Mouse (Mus musculus) Patski (cell line): ENCODE measurements around the gene Trpm3. TPM values are rescaled to one million over a fixed set of nuclear protein-coding genes. Genes with fewer than 3 reads are reported as not detected.

ENCODE experiments used
- ATAC-seq: fragments of 100-300 bp; one replicate; pipeline ENCODE4 v1.8.0; 2021
- CTCF ChIA-PET: fragments of 350-600 bp; sonication (Branson Sonifier 250); formaldehyde crosslinking; loops from one replicate; lab custom pipeline; 2022; ENCODE audit warnings: inconsistent platforms; lab: Charles Lee
- POLR2A ChIA-PET: fragments of 350-600 bp; sonication (Branson Sonifier 250); formaldehyde crosslinking; loops from one replicate; lab custom pipeline; 2022; ENCODE audit warnings: antibody characterized with exemption, inconsistent platforms; lab: Charles Lee
- DNase-seq: peaks from one replicate; pipeline ENCODE4 v3.0.0-alpha.2; 2011; ENCODE audit warnings: low read depth, low spot score
- H3K27me3 ChIP-seq: fragments of 371-371 bp; one replicate; pipeline ENCODE4 v1.5.1; 2021
- CTCF ChIP-seq: fragments of 100-300 bp; IDR thresholded peaks from one replicate; pipeline ENCODE4 v1.5.1; 2021
- in situ Hi-C: fragments of 300-500 bp; cut with MboI; formaldehyde crosslinking; loops from 3 replicates; pipeline ENCODE4 v1.11.1; 2018; ENCODE audit warnings: low pct_unique_long_range_greater_than_20kb, mixed read lengths
- polyA plus RNA-seq: library from polyadenylated mRNA; unstranded; gene quantifications from one replicate; pipeline ENCODE4 v1.2.3, GENCODE M21; 2021

Gene Trpm3
- polyA plus RNA-seq, 1 experiment from 2014 or later, result 2.0 TPM

- ATAC-seq (peak; percentile 96), DNase-seq (peak; percentile 83)
- CTCF ChIA-PET, result interaction anchor here (4.0 kb wide), 1 partner anchor 11 kb away, joined by 25 read pairs; no protein-coding TSS in a partner anchor
- POLR2A ChIA-PET, result no interaction called here
- in situ Hi-C loops, result loop anchor here (5.0 to 25.0 kb wide), 3 partner anchors 617 to 1093 kb away; partner anchors contain the start of gene Ptar1
- peaks cover 6% of the 10 kb centered on the region for H3K27me3 ChIP-seq
- no peak for TF ChIP-seq CTCF
Measured at GRCm38 (mm10) chr19:22905066-22905482, 766.2 kb downstream of the Trpm3 start.

DNA sequence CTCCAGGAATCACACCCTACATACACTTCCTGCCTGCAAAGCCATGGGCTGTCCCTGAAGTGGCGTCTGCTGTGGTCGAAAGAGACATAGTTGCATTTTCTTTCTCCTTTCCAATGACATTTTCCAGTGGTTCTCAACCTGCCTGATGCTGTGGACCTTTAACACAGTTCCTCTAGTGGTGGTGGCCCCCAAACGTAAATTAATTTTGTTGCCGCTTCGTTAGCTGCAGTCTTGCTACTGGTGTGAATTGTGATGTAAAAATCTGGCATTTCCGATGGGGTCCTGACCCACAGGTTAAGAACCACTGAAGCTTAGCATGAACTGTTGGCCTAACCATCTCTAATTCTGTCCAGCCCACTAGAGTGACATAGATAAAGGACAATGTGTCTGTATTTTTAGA is 771.8 kb downstream of the Trpm3 start:
- ChIA-PET CTCF (interaction anchor here (0.6 to 1.2 kb wide), 2 partner anchors 277 to 285 kb away, joined by 3 read pairs; no protein-coding TSS in a partner anchor), POLR2A (interaction anchor here (0.6 kb wide), 1 partner anchor 371 kb away, joined by 3 read pairs; no protein-coding TSS in a partner anchor)
- no peak for TF ChIP-seq CTCF
- ATAC-seq (no peak), DNase-seq (no peak)
- no peaks in the 10 kb centered on the region for H3K27me3 ChIP-seq
- in situ Hi-C loops, result loop anchor here (25.0 kb wide), 2 partner anchors 777 to 1098 kb away; partner anchors contain the start of gene Ptar1

DNA sequence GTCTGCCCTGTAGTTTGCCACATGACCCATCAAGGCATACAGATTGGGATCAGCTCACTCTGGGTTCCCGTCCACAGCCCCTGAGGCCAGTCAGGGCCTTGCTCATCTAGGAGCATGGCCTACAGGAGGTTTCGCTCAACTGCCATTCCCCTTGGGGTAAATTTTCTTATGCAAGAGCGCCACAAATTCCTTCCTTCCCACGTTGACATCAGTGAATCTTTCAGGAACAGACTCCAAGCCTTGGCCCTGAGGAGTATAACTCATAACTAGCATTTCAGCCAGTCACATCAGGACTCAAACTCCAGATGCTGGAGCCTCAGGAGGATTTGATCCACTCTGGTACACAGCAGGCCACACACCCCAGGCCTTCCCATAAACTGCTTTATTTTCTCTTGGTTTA is 774.1 kb downstream of the Trpm3 start:
- ChIA-PET CTCF (interaction anchor here (1.3 to 1.6 kb wide), 2 partner anchors 289 to 312 kb away, joined by 4 read pairs; no protein-coding TSS in a partner anchor), POLR2A (no interaction called here)
- no peak for ATAC-seq
- no peaks in the 10 kb centered on the region for H3K27me3 ChIP-seq
- in situ Hi-C loops, result loop anchor here (25.0 kb wide), 2 partner anchors 774 to 1101 kb away; partner anchors contain the start of gene Ptar1
- no peak for DNase-seq
- no peak for TF ChIP-seq CTCF

GRCm38 (mm10) chr19:22915868-22916642 is 777.2 kb downstream of the Trpm3 start:
- DNase-seq, result peak; percentile 84
- ChIA-PET CTCF (interaction anchor here (0.6 to 3.5 kb wide), 27 partner anchors 10 to 356 kb away, joined by 3 to 25 read pairs (median 4); partner anchors contain the start of gene Klf9), POLR2A (interaction anchor here (0.6 to 1.4 kb wide), 7 partner anchors 96 to 310 kb away, joined by 3 to 5 read pairs (median 3); no protein-coding TSS in a partner anchor)
- ATAC-seq, result peak; percentile 53
- TF ChIP-seq CTCF, result peak; percentile 96
- in situ Hi-C loops, result loop anchor here (5.0 to 25.0 kb wide), 4 partner anchors 226 to 1104 kb away; partner anchors contain the start of genes Klf9 and Ptar1
- no peaks in the 10 kb centered on the region for H3K27me3 ChIP-seq

GRCm38 (mm10) chr19:22916643-22917344 is 777.9 kb downstream of the Trpm3 start:
- DNase-seq (peak; percentile 99), ATAC-seq (peak; percentile 93)
- no peaks in the 10 kb centered on the region for H3K27me3 ChIP-seq
- POLR2A ChIA-PET, result interaction anchor here (0.6 to 1.4 kb wide), 7 partner anchors 95 to 309 kb away, joined by 3 to 5 read pairs (median 3); no protein-coding TSS in a partner anchor
- CTCF ChIA-PET, result interaction anchor here (0.7 to 3.5 kb wide), 13 partner anchors 11 to 343 kb away, joined by 3 to 25 read pairs (median 5); partner anchors contain the start of gene Klf9
- TF ChIP-seq CTCF, result no peak
- in situ Hi-C loops, result loop anchor here (5.0 to 25.0 kb wide), 4 partner anchors 226 to 1104 kb away; partner anchors contain the start of genes Klf9 and Ptar1

DNA sequence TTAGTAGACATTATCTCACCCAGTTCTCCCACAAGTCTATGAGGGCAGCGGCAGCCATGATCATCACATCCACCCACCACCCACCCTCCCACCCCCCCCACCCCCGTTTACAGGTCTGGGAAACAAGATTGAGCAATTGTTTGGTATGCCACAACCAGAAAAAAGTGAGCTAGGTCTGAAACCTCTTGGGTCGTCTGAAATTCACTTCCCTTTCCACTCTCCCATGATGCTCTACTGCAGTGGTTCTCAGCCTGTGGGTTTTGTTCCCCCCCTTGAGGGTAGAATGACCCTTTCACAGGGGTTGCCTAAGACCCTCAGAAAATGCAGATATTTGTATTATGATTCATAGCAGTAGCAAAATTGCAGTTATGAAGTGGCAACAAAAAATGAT is 778.5 kb downstream of the Trpm3 start:
- no peak for ATAC-seq
- POLR2A ChIA-PET, result interaction anchor here (1.1 kb wide), 1 partner anchor 21 kb away, joined by 3 read pairs; no protein-coding TSS in a partner anchor
- DNase-seq, result no peak
- TF ChIP-seq CTCF, result no peak
- no peaks in the 10 kb centered on the region for H3K27me3 ChIP-seq
- CTCF ChIA-PET, result interaction anchor here (1.1 to 3.5 kb wide), 5 partner anchors 12 to 308 kb away, joined by 3 to 19 read pairs (median 12); partner anchors contain the start of gene Klf9
- in situ Hi-C loops, result loop anchor here (5.0 to 25.0 kb wide), 4 partner anchors 225 to 1105 kb away; partner anchors contain the start of genes Klf9 and Ptar1

DNA sequence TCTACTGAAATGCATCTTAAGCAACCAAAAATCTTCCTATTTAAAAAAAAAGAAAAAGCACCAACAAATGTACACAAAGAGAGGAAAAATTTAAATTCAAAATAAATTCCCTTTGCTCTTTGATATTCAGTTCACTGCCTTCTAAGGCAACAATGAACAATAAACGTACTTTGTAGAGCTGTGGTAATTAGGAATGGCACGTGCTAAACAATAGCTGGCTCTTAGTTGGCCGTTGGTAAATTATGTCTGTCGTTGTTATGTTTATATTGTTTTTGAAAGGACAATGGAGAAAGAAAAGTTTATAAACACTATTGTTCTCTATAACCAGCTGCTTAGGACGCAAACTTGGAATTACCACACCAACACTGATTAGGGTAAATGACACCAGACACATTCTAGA is 782.1 kb downstream of the Trpm3 start:
- DNase-seq, result no peak
- no peak for ATAC-seq
- in situ Hi-C loops, result loop anchor here (25.0 kb wide), 2 partner anchors 766 to 1109 kb away; partner anchors contain the start of gene Ptar1

DNA sequence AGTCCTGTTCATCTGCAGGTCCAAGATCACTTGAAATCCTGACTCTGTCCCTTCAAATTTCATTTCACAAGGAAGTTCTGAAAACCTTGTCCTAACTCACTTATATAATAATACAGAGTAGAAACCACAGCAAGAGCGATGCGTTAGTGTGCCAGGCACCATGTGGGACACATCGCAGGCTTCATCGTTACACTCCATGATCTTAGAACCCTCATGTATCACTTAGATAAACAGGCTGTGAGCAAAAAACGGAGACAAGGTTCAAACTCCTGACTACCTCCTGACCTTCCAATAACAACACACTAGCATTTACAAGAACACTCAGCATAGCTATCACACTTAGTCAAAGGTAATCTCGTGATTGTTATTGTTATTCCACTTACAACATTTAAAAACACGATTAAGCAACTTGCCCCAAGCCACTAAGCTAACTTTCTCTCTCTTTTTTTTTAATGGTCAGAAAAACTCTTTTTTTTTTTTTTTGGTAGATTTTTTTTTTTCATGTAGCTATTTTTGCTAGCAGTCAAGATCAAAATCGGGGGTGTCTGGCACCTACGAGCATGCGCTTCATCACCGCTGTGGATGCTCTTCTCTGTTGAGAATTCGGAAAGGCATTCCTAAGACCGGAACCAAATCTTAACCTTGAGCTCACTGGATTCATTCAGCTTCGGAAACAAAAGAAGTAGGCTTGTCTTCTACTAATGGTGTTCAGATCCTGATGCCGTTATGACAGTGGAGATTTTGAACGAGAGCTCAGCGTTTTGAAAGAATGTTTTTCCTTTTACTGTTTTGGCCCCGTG is 784.2 kb downstream of the Trpm3 start:
- H3K27me3 ChIP-seq, result no peaks in the 10 kb centered on the region
- ChIA-PET CTCF (interaction anchor here (0.9 to 1.0 kb wide), 2 partner anchors 15 to 83 kb away, joined by 3 read pairs; no protein-coding TSS in a partner anchor), POLR2A (interaction anchor here (0.6 to 0.7 kb wide), 4 partner anchors 9 to 1218 kb away, joined by 3 to 11 read pairs (median 4); no protein-coding TSS in a partner anchor)
- no peak for TF ChIP-seq CTCF
- DNase-seq (no peak), ATAC-seq (peak; percentile 60)
- in situ Hi-C loops, result loop anchor here (25.0 kb wide), 2 partner anchors 764 to 1111 kb away; partner anchors contain the start of gene Ptar1

More for the DNA sequence above, 782.1 kb downstream of the Trpm3 start:
- ChIA-PET CTCF (interaction anchor here (1.6 kb wide), 1 partner anchor 18 kb away, joined by 6 read pairs; no protein-coding TSS in a partner anchor), POLR2A (no interaction called here)
- no peak for TF ChIP-seq CTCF
- no peaks in the 10 kb centered on the region for H3K27me3 ChIP-seq

- ATAC-seq, result no peak
- DNase-seq, result no peak
- ChIA-PET POLR2A (no interaction called here), CTCF (no interaction called here)
- in situ Hi-C loops, result no loop called here
- H3K27me3 ChIP-seq, result no peaks in the 10 kb centered on the region
- TF ChIP-seq CTCF, result no peak
Measured at GRCm38 (mm10) chr19:22925284-22925683, 786.4 kb downstream of the Trpm3 start.
